In genomic region chr1:135283826-135284291, GRCm38 (mm10) we compare ENCODE assay signal across 8 mouse cellular contexts. TPM values are rescaled to one million over a fixed set of nuclear protein-coding genes. Genes with fewer than 3 reads are reported as not detected.
DNase-seq lines count a peak whose midpoint lies in the region; ATAC-seq and TF ChIP-seq lines count a peak whose summit lies in the region.

Gene Rnpep (minus strand): TSS chr1:135284084.

- WGBS in embryonic facial prominence, embryonic 13.5 days: under 1% methylated on average over 39 of the region's 39 CpGs
- WGBS in kidney, adult 2 months: under 1% methylated on average over 39 of the region's 39 CpGs
- 0% methylated on average over 39 of the region's 39 CpGs for WGBS in limb, embryonic 11.5 days
- under 1% methylated on average over 39 of the region's 39 CpGs for WGBS in midbrain, embryonic 13.5 days

- H3K4me1 ChIP-seq in embryonic facial prominence, embryonic 13.5 days: peaks cover 19% of the 10 kb centered on the region; the same call in 1 of the 2 replicates
- H3K4me1 ChIP-seq in kidney, adult 2 months (ENCODE audit: control insufficient read depth, insufficient read depth, low read length): peaks cover 13% of the 10 kb centered on the region; the same call in 1 of the 2 replicates
- H3K4me1 ChIP-seq in limb, embryonic 11.5 days (ENCODE audit: control insufficient read depth, insufficient read depth, low read length): no peaks in the 10 kb centered on the region
- peaks cover 27% of the 10 kb centered on the region for H3K4me1 ChIP-seq in midbrain, embryonic 13.5 days (replicated peaks)

- peak within 1 kb of the TSS; percentile 73 for H3K4me3 ChIP-seq in embryonic facial prominence, embryonic 13.5 days
- H3K4me3 ChIP-seq in kidney, adult 2 months (ENCODE audit: insufficient read depth, low read depth, low read length): peak within 1 kb of the TSS; percentile 78
- peak within 1 kb of the TSS; percentile 85 for H3K4me3 ChIP-seq in limb, embryonic 11.5 days (ENCODE audit: low read depth, low read length)
- H3K4me3 ChIP-seq in midbrain, embryonic 13.5 days (replicated peaks): peak within 1 kb of the TSS; percentile 78

- peaks cover 11% of the 10 kb centered on the region for H3K36me3 ChIP-seq in embryonic facial prominence, embryonic 13.5 days
- H3K36me3 ChIP-seq in kidney, adult 2 months (ENCODE audit: control insufficient read depth, insufficient read depth, low read length): no peaks in the 10 kb centered on the region; the same call in 1 of the 2 replicates
- H3K36me3 ChIP-seq in limb, embryonic 11.5 days (ENCODE audit: control insufficient read depth, insufficient read depth, low read length): no peaks in the 10 kb centered on the region; the same call in 1 of the 2 replicates
- H3K36me3 ChIP-seq in midbrain, embryonic 13.5 days: no peaks in the 10 kb centered on the region

- H3K27ac ChIP-seq in embryonic facial prominence, embryonic 13.5 days: peak within 1 kb of the TSS; percentile 89
- peak within 1 kb of the TSS; percentile 65 for H3K27ac ChIP-seq in kidney, adult 2 months (ENCODE audit: insufficient read depth, low read depth, low read length)
- peak within 1 kb of the TSS; percentile 16; the same call in 1 of the 2 replicates for H3K27ac ChIP-seq in limb, embryonic 11.5 days (replicated peaks; ENCODE audit: low read depth, low read length)
- H3K27ac ChIP-seq in midbrain, embryonic 13.5 days: peak within 1 kb of the TSS; percentile 92

- TF ChIP-seq POLR2A in kidney, adult 2 months (IDR thresholded peaks at IDR 0.05; ENCODE audit: low read depth, low read length): peak; percentile 60

- peak within 1 kb of the TSS; percentile 89 for H3K9ac ChIP-seq in embryonic facial prominence, embryonic 13.5 days
- H3K9ac ChIP-seq in limb, embryonic 11.5 days (ENCODE audit: low read length): peak within 1 kb of the TSS; percentile 94
- peak within 1 kb of the TSS; percentile 96 for H3K9ac ChIP-seq in midbrain, embryonic 13.5 days (replicated peaks)

- peak; percentile 70 for DNase-seq in 416B (ENCODE audit: low read depth)
- peak; percentile 83 to 85 for DNase-seq in adrenal gland, postnatal 36 days
- DNase-seq in heart, adult 18-20 months: peak; percentile 81
- DNase-seq in kidney, adult 2 months: peak; percentile 80
- peak; percentile 86 for DNase-seq in limb, embryonic 11.5 days (ENCODE audit: low spot score)
- DNase-seq in spleen, adult 12 weeks (ENCODE audit: low spot score): peak; percentile 10

- no peaks in the 10 kb centered on the region for H3K27me3 ChIP-seq in embryonic facial prominence, embryonic 13.5 days
- no peaks in the 10 kb centered on the region for H3K27me3 ChIP-seq in kidney, adult 2 months (replicated peaks; ENCODE audit: control insufficient read depth, insufficient read depth, low read length)
- H3K27me3 ChIP-seq in limb, embryonic 11.5 days (ENCODE audit: control insufficient read depth, insufficient read depth, low read length): no peaks in the 10 kb centered on the region
- no peaks in the 10 kb centered on the region for H3K27me3 ChIP-seq in midbrain, embryonic 13.5 days

- no peak for TF ChIP-seq CTCF in kidney, adult 2 months (conservative IDR thresholded peaks at IDR 0.05; ENCODE audit: insufficient read depth, insufficient read length, low read depth, low read length)

- ATAC-seq in embryonic facial prominence, embryonic 13.5 days (ENCODE audit: insufficient number of reproducible peaks, insufficient read depth, low FRiP score, low TSS enrichment, low read depth): peak; percentile 74
- peak; percentile 88 for ATAC-seq in limb, embryonic 11.5 days (ENCODE audit: insufficient number of reproducible peaks, low FRiP score, low TSS enrichment, low read depth)
- ATAC-seq in midbrain, embryonic 13.5 days: peak; percentile 94

- H3K4me2 ChIP-seq in embryonic facial prominence, embryonic 13.5 days: peak within 1 kb of the TSS; percentile 68
- peak within 1 kb of the TSS; percentile 87 for H3K4me2 ChIP-seq in limb, embryonic 11.5 days (ENCODE audit: low read depth, severe bottlenecking)
- H3K4me2 ChIP-seq in midbrain, embryonic 13.5 days (replicated peaks): peak within 1 kb of the TSS; percentile 82

- no peaks in the 10 kb centered on the region for H3K9me3 ChIP-seq in embryonic facial prominence, embryonic 13.5 days
- H3K9me3 ChIP-seq in limb, embryonic 11.5 days (ENCODE audit: control insufficient read depth, low read length): no peaks in the 10 kb centered on the region
- no peaks in the 10 kb centered on the region for H3K9me3 ChIP-seq in midbrain, embryonic 13.5 days

RNA-seq across cellular contexts. Expression of gene Rnpep, which starts in this region (rescaled TPM):
- 10 to 100 TPM; 46.3 to 48.9 TPM for total RNA-seq in adrenal gland, postnatal 36 days (2021)
- polyA plus RNA-seq in embryonic facial prominence, embryonic 13.5 days (2015; fragmentation: Nextera tagmentation; extraction: Ambion mirVana): 87.9 and 93.5 TPM in 2 replicates
- 10 to 100 TPM; 19.4 to 20.9 TPM for total RNA-seq in heart, adult 18-20 months (2021)
- polyA plus RNA-seq in kidney, adult 2 months (2012; rRNA removed): 28.7 and 29.1 TPM in 2 replicates
- 108 and 112 TPM in 2 replicates for polyA plus RNA-seq in limb, embryonic 11.5 days (2014; fragmentation: Nextera tagmentation; extraction: Ambion mirVana)
- polyA plus RNA-seq in midbrain, embryonic 13.5 days (2015; fragmentation: Nextera tagmentation; extraction: Ambion mirVana): 87.7 and 102 TPM in 2 replicates

Comparison
In these comparisons a context has a peak if more than half of its experiments do, and no peak if none do; other contexts are left out.
1. Peak in every context shown above with its lines: DNase-seq, ATAC-seq, H3K4me3 ChIP-seq and H3K27ac ChIP-seq.
2. DNase-seq: peak in every context shown above with its lines; median percentile 86 in limb, embryonic 11.5 days; 84 in adrenal gland, postnatal 36 days; 81 in heart, adult 18-20 months; 80 in kidney, adult 2 months; 70 in 416B; 10 in spleen, adult 12 weeks.
3. H3K27ac ChIP-seq: peak in every context shown above with its lines; median percentile 92 in midbrain, embryonic 13.5 days; 89 in embryonic facial prominence, embryonic 13.5 days; 65 in kidney, adult 2 months; 16 in limb, embryonic 11.5 days.